Mouse (Mus musculus): ENCODE measurements around the gene Polr2m. TPM values are rescaled to one million over a fixed set of nuclear protein-coding genes. Genes with fewer than 3 reads are reported as not detected.
"Not testable (repeated sequence)": the region's sequence is repeated elsewhere in the genome, so short reads cannot be mapped to it uniquely, and the experiment has no call there.

Polr2m gene
- polyA plus RNA-seq, 1 experiment: not detected

GRCm38 (mm10) chr9:71512899-71513298 is 27.2 kb upstream of the Polr2m start:
- TF ChIP-seq CTCF (IDR thresholded peaks at IDR 0.05; ENCODE audit: insufficient read depth, low read depth, low read length): no peak
- TF ChIP-seq POLR2A (IDR thresholded peaks at IDR 0.05; ENCODE audit: insufficient read depth, low read depth, low read length): no peak
- WGBS: 89% methylated on average over 10 of the region's 10 CpGs
- Histone ChIP-seq H3K4me3 (ENCODE audit: insufficient read depth, low read depth, low read length) (no peak overlapping the region), H3K4me1 (ENCODE audit: control insufficient read depth, insufficient read depth, low read length) (no peaks in the 10 kb centered on the region), H3K27ac (ENCODE audit: insufficient read depth, low read depth, low read length) (no peak overlapping the region)

- WGBS: 58% methylated on average over 10 of the region's 10 CpGs
- TF ChIP-seq CTCF (IDR thresholded peaks at IDR 0.05; ENCODE audit: insufficient read depth, low read depth, low read length) (no peak), POLR2A (IDR thresholded peaks at IDR 0.05; ENCODE audit: insufficient read depth, low read depth, low read length) (no peak)
- Histone ChIP-seq H3K27ac (ENCODE audit: insufficient read depth, low read depth, low read length) (no peak overlapping the region), H3K4me3 (ENCODE audit: insufficient read depth, low read depth, low read length) (no peak overlapping the region), H3K4me1 (ENCODE audit: control insufficient read depth, insufficient read depth, low read length) (no peaks in the 10 kb centered on the region)
These were observed 12.9 kb upstream of the Polr2m start for GRCm38 (mm10) chr9:71498391-71499182.

GRCm38 (mm10) chr9:71496637-71497036 is 10.9 kb upstream of the Polr2m start:
- no peak overlapping the region for H3K4me3 ChIP-seq (ENCODE audit: insufficient read depth, low read depth, low read length)
- no peak for TF ChIP-seq CTCF (IDR thresholded peaks at IDR 0.05; ENCODE audit: insufficient read depth, low read depth, low read length)
- no peak for TF ChIP-seq POLR2A (IDR thresholded peaks at IDR 0.05; ENCODE audit: insufficient read depth, low read depth, low read length)
- no peak overlapping the region for H3K27ac ChIP-seq (ENCODE audit: insufficient read depth, low read depth, low read length)
- no peaks in the 10 kb centered on the region for H3K4me1 ChIP-seq (ENCODE audit: control insufficient read depth, insufficient read depth, low read length)
- WGBS: 31% methylated on average over 2 of the region's 2 CpGs

DNA sequence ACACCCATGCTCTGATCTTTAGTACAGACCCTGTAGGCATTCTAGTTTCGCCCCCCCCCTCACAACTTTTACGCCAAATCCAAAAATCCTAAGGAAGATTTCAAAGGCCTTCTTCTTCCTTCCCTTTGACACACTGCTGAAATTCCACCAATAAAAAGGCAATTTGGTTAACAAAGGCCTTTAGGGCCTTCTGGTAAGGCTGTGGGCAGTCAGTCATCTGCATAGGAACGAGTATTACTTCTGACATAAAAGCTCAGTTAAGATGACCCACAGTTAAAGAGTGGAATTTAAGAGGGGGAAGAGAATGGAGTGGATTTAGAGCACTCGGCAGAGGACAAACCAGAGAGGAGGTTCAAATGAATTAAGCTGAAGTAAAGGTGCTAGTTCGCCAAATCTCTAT is 8.0 kb upstream of the Polr2m start:
- no peak overlapping the region for H3K4me3 ChIP-seq (ENCODE audit: insufficient read depth, low read depth, low read length)
- H3K4me1 ChIP-seq (ENCODE audit: control insufficient read depth, insufficient read depth, low read length): no peaks in the 10 kb centered on the region
- no peak for TF ChIP-seq CTCF (IDR thresholded peaks at IDR 0.05; ENCODE audit: insufficient read depth, low read depth, low read length)
- no peak for TF ChIP-seq POLR2A (IDR thresholded peaks at IDR 0.05; ENCODE audit: insufficient read depth, low read depth, low read length)
- 68% methylated on average over 5 of the region's 5 CpGs for WGBS
- H3K27ac ChIP-seq (ENCODE audit: insufficient read depth, low read depth, low read length): no peak overlapping the region

DNA sequence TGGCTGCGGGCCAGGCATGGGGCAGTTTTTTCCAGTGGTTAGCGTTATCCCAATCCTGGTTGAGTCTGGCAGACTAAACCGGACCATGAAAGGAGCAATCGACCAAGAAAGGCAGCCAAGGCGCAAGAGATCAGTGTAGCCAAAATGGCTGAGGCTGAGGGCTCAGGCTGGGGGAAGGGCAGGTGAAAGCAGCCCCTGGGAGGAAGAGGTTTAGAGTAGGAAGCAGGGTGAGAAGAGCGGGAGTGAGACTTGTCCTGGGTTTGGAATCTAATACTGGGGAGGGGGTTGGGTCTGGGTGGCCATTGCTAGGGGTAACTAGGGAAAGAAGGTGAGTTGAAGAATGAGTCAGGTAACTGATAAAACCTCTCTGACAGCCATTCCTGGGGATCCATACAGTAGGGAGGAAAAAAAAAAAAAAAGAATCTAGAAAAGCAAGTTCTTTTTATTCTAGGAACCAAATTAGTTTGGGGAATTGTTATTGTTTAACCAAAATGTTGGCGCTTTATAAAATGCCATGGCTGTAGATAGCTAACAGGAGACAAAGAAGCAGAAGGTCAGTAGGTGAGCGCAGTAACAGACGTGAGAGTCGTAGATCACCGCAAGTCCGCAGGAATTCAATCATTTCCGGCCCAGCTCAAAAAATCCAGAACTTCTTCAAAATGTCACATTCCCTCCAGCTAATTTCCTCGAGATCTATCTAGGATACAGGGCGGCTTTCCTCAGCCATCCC is 6.7 kb upstream of the Polr2m start:
- H3K4me1 ChIP-seq (ENCODE audit: control insufficient read depth, insufficient read depth, low read length): no peaks in the 10 kb centered on the region
- no peak overlapping the region for H3K27ac ChIP-seq (ENCODE audit: insufficient read depth, low read depth, low read length)
- H3K4me3 ChIP-seq (ENCODE audit: insufficient read depth, low read depth, low read length): no peak overlapping the region
- no peak for TF ChIP-seq POLR2A (IDR thresholded peaks at IDR 0.05; ENCODE audit: insufficient read depth, low read depth, low read length)
- TF ChIP-seq CTCF (IDR thresholded peaks at IDR 0.05; ENCODE audit: insufficient read depth, low read depth, low read length): no peak
- whole genome bisulfite sequencing: 85% methylated on average over 15 of the region's 15 CpGs

GRCm38 (mm10) chr9:71490076-71490475 is 4.3 kb upstream of the Polr2m start:
- Histone ChIP-seq H3K4me3 (ENCODE audit: insufficient read depth, low read depth, low read length) (no peak overlapping the region), H3K4me1 (ENCODE audit: control insufficient read depth, insufficient read depth, low read length) (no peaks in the 10 kb centered on the region), H3K27ac (ENCODE audit: insufficient read depth, low read depth, low read length) (no peak overlapping the region)
- 65% methylated on average over 3 of the region's 3 CpGs for WGBS
- TF ChIP-seq CTCF (IDR thresholded peaks at IDR 0.05; ENCODE audit: insufficient read depth, low read depth, low read length): no peak

DNA sequence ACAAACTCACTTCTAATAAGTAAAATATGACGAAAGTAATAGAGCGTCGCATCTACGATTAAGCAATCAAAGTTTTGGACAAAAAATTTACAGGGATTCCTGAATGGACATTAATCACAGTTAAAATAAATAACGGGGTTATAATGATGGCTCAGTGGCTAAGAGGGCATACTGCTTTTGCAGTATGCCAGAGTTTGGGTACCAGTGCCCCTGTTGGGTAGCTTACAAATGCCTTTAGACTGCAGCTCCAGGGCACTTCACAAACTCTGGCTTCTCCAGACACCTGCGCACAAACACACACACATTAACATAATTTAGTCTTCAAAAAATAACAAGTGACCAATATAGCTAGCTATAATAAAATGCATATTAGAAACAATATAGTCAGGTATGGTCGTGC is 392 bp upstream of the Polr2m start:
- 40% methylated on average over 7 of the region's 7 CpGs for WGBS
- Histone ChIP-seq H3K27ac (ENCODE audit: insufficient read depth, low read depth, low read length) (no peak overlapping the region), H3K4me3 (ENCODE audit: insufficient read depth, low read depth, low read length) (no peak overlapping the region), H3K4me1 (ENCODE audit: control insufficient read depth, insufficient read depth, low read length) (peaks cover 3% of the 10 kb centered on the region; the same call in 1 of the 2 replicates)
- TF ChIP-seq POLR2A (IDR thresholded peaks at IDR 0.05; ENCODE audit: insufficient read depth, low read depth, low read length) (no peak), CTCF (IDR thresholded peaks at IDR 0.05; ENCODE audit: insufficient read depth, low read depth, low read length) (no peak)

DNA sequence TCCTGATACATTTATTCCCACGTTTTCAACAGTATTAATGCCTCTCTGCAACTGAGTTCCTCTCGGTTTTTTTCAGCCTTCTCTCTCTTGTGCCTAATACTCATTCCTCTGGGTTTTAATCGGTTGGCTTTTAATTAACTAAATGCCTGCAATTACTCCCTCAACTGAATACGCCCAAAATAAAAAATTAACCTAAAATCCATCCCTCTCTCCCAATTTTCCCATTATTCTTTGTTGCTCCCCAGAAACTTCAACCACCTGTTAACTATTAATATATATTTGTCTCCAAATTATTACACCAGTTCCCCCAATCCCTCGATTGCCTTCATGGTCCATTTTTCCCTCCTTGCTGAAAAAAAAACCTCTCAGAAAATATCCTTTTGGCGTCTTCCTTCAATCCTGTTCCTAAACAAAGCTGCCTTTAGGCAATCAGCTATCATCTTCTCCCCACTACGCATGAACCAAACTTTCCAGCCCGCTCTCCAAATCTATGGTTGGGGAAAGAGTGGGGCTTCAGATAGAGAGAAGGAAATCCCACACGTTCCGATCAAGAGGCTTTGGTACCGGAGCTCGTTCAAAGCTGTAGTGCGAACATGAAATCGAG is 762 bp downstream of the Polr2m start:
- WGBS: under 1% methylated on average over 14 of the region's 14 CpGs
- TF ChIP-seq POLR2A (IDR thresholded peaks at IDR 0.05; ENCODE audit: insufficient read depth, low read depth, low read length): no peak
- TF ChIP-seq CTCF (IDR thresholded peaks at IDR 0.05; ENCODE audit: insufficient read depth, low read depth, low read length): no peak
- peak overlapping the region; percentile 87 for H3K27ac ChIP-seq (ENCODE audit: insufficient read depth, low read depth, low read length)
- peaks cover 3% of the 10 kb centered on the region; the same call in 1 of the 2 replicates for H3K4me1 ChIP-seq (ENCODE audit: control insufficient read depth, insufficient read depth, low read length)
- peak overlapping the region; percentile 96 for H3K4me3 ChIP-seq (ENCODE audit: insufficient read depth, low read depth, low read length)

DNA sequence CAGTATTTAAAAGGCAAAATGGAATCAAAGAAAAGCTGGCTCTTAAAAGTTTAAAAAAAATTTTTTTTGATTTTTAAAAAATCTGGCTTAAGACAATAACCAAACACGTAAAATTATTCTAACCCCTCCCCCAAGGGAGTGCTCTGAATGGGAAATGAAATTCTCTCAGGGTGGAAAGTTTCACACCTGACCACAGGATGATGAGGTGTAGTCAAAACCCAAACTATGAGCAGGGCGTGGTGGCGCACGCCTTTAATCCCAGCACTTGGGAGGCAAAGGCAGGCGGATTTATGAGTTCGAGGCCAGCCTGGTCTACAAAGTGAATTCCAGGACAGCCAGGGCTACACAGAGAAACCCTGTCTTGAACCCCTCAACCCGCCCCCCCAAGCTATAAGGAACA is 1.9 kb downstream of the Polr2m start:
- not testable (repeated sequence) for H3K4me1 ChIP-seq (ENCODE audit: control insufficient read depth, insufficient read depth, low read length); H3K4me3 ChIP-seq (ENCODE audit: insufficient read depth, low read depth, low read length); H3K27ac ChIP-seq (ENCODE audit: insufficient read depth, low read depth, low read length)
- 90% methylated on average over 7 of the region's 7 CpGs for WGBS

Measured in olfactory bulb, adult 2 months (tissue).